Mouse (Mus musculus) lung, postnatal 4 days (tissue): ENCODE results near the gene Olfr1014.

Source experiments
- DNase-seq, 2 experiments: peaks; one replicate each; pipeline ENCODE4 v3.0.0; 2021

The Olfr1014 gene

GRCm38 (mm10) chr2:85772413-85772812, at the start of gene Olfr1014:
Gene Olfr1014, plus strand, starts transcription at chr2:85772713.
- no peak for DNase-seq

- DNase-seq, result no peak
Observed at GRCm38 (mm10) chr2:85725793-85726192, 46.7 kb upstream of the Olfr1014 start.

- no peak for DNase-seq
Observed at GRCm38 (mm10) chr2:85753822-85754221, 18.7 kb upstream of the Olfr1014 start.

- DNase-seq, result no peak
Observed at GRCm38 (mm10) chr2:85762666-85763065, 9.8 kb upstream of the Olfr1014 start, which contains the start of gene Olfr1012. Gene Olfr1012, minus strand, starts transcription at chr2:85762766.

GRCm38 (mm10) chr2:85766798-85767197, 5.7 kb upstream of the Olfr1014 start, which contains the start of gene Olfr1013:
Gene Olfr1013, plus strand, starts transcription at chr2:85767098.
- no peak for DNase-seq

- no peak for DNase-seq
Observed at GRCm38 (mm10) chr2:85781717-85782116, 9.2 kb downstream of the Olfr1014 start, which contains the start of gene Olfr1015. Gene Olfr1015, plus strand, starts transcription at chr2:85782017.

GRCm38 (mm10) chr2:85792331-85792730, 19.8 kb downstream of the Olfr1014 start:
- DNase-seq, result no peak

- DNase-seq, result no peak
Observed at GRCm38 (mm10) chr2:85802444-85802843, 29.9 kb downstream of the Olfr1014 start, which contains the start of gene Olfr1016. Gene Olfr1016, minus strand, starts transcription at chr2:85802544.

- DNase-seq, result no peak
Observed at GRCm38 (mm10) chr2:85804501-85804900, 32.0 kb downstream of the Olfr1014 start.

GRCm38 (mm10) chr2:85818179-85818578, 45.7 kb downstream of the Olfr1014 start, which contains the start of gene Olfr1018:
Gene Olfr1018, plus strand, starts transcription at chr2:85818479.
- DNase-seq, result no peak
